Mouse (Mus musculus): ENCODE measurements around the gene Pbx4. TPM values are rescaled to one million over a fixed set of nuclear protein-coding genes. Genes with fewer than 3 reads are reported as not detected.

The Pbx4 gene
- polyA plus RNA-seq, 2 experiments = 6.6 to 6.8 TPM

- Histone ChIP-seq H3K9ac (ENCODE audit: low read depth, low read length, severe bottlenecking) (peak overlapping the region; percentile 81), H3K27me3 (ENCODE audit: control insufficient read depth, insufficient read depth, low read length) (no peaks in the 10 kb centered on the region), H3K9me3 (ENCODE audit: control insufficient read depth, low read length) (no peaks in the 10 kb centered on the region), H3K36me3 (ENCODE audit: control insufficient read depth, insufficient read depth, low read length) (no peaks in the 10 kb centered on the region; the same call in none of the 2 replicates), H3K4me2 (replicated peaks; ENCODE audit: low read depth, low read length, severe bottlenecking) (peak overlapping the region; percentile 93), H3K4me1 (ENCODE audit: control insufficient read depth, insufficient read depth, low read length) (peaks cover 17% of the 10 kb centered on the region), H3K27ac (replicated peaks; ENCODE audit: low read depth, low read length) (peak overlapping the region; percentile 84), H3K4me3 (replicated peaks; ENCODE audit: low read length) (peak overlapping the region; percentile 73)
- no peak for ATAC-seq (ENCODE audit: low FRiP score, low read depth)
- WGBS = 17% methylated on average over 12 of the region's 12 CpGs
- no peak for TF ChIP-seq POLR2A (IDR thresholded peaks at IDR 0.05; ENCODE audit: borderline replicate concordance, extremely low read depth, insufficient read depth, insufficient read length)
- DNase-seq (ENCODE audit: low spot score) = no peak
Measured at GRCm38 (mm10) chr8:69900895-69901451, 68.7 kb downstream of the Pbx4 start.

GRCm38 (mm10) chr8:69901484-69902162 lies 69.3 kb downstream of the Pbx4 start:
- Histone ChIP-seq H3K27me3 (ENCODE audit: control insufficient read depth, insufficient read depth, low read length) (no peaks in the 10 kb centered on the region), H3K36me3 (ENCODE audit: control insufficient read depth, insufficient read depth, low read length) (no peaks in the 10 kb centered on the region; the same call in 1 of the 2 replicates), H3K27ac (replicated peaks; ENCODE audit: low read depth, low read length) (peak overlapping the region; percentile 89), H3K4me3 (replicated peaks; ENCODE audit: low read length) (peak overlapping the region; percentile 73), H3K4me1 (ENCODE audit: control insufficient read depth, insufficient read depth, low read length) (peaks cover 17% of the 10 kb centered on the region), H3K4me2 (replicated peaks; ENCODE audit: low read depth, low read length, severe bottlenecking) (peak overlapping the region; percentile 93), H3K9ac (ENCODE audit: low read depth, low read length, severe bottlenecking) (peak overlapping the region; percentile 81), H3K9me3 (ENCODE audit: control insufficient read depth, low read length) (no peaks in the 10 kb centered on the region)
- peak; percentile 80 for ATAC-seq (ENCODE audit: low FRiP score, low read depth)
- DNase-seq (ENCODE audit: low spot score) = peak; percentile 94
- 2% methylated on average over 41 of the region's 41 CpGs for WGBS
- TF ChIP-seq POLR2A (IDR thresholded peaks at IDR 0.05; ENCODE audit: borderline replicate concordance, extremely low read depth, insufficient read depth, insufficient read length) = peak; percentile 85; the same call in 1 of the 2 replicates

GRCm38 (mm10) chr8:69902163-69903062 lies 70.1 kb downstream of the Pbx4 start, which contains the start of the genes Tssk6, Ndufa13 and Yjefn3:
TSS of gene Tssk6 (plus strand) at chr8:69902184.
TSS of gene Ndufa13 (minus strand) at chr8:69902558.
TSS of gene Yjefn3 (minus strand) at chr8:69902712.
- peak; percentile 32 for ATAC-seq (ENCODE audit: low FRiP score, low read depth)
- Histone ChIP-seq H3K9me3 (ENCODE audit: control insufficient read depth, low read length) (no peaks in the 10 kb centered on the region), H3K4me2 (replicated peaks; ENCODE audit: low read depth, low read length, severe bottlenecking) (peak within 1 kb of the TSS; percentile 93), H3K4me1 (ENCODE audit: control insufficient read depth, insufficient read depth, low read length) (peaks cover 17% of the 10 kb centered on the region), H3K36me3 (ENCODE audit: control insufficient read depth, insufficient read depth, low read length) (peaks cover 6% of the 10 kb centered on the region), H3K4me3 (replicated peaks; ENCODE audit: low read length) (peak within 1 kb of the TSS; percentile 73), H3K27me3 (ENCODE audit: control insufficient read depth, insufficient read depth, low read length) (no peaks in the 10 kb centered on the region), H3K9ac (ENCODE audit: low read depth, low read length, severe bottlenecking) (peak within 1 kb of the TSS; percentile 81), H3K27ac (replicated peaks; ENCODE audit: low read depth, low read length) (peak within 1 kb of the TSS; percentile 89)
- DNase-seq (ENCODE audit: low spot score) = no peak
- TF ChIP-seq POLR2A (IDR thresholded peaks at IDR 0.05; ENCODE audit: borderline replicate concordance, extremely low read depth, insufficient read depth, insufficient read length) = no peak
- WGBS = 2% methylated on average over 86 of the region's 89 CpGs

GRCm38 (mm10) chr8:69903063-69903542 lies 70.8 kb downstream of the Pbx4 start:
- peak; percentile 87 for ATAC-seq (ENCODE audit: low FRiP score, low read depth)
- peak overlapping the region; percentile 93 for H3K4me2 ChIP-seq (replicated peaks; ENCODE audit: low read depth, low read length, severe bottlenecking)
- no peaks in the 10 kb centered on the region for H3K27me3 ChIP-seq (ENCODE audit: control insufficient read depth, insufficient read depth, low read length)
- peak overlapping the region; percentile 73 for H3K4me3 ChIP-seq (replicated peaks; ENCODE audit: low read length)
- peaks cover 12% of the 10 kb centered on the region for H3K36me3 ChIP-seq (ENCODE audit: control insufficient read depth, insufficient read depth, low read length)
- peak; percentile 100 for DNase-seq (ENCODE audit: low spot score)
- peaks cover 14% of the 10 kb centered on the region for H3K4me1 ChIP-seq (ENCODE audit: control insufficient read depth, insufficient read depth, low read length)
- peak; percentile 83; the same call in 1 of the 2 replicates for TF ChIP-seq POLR2A (IDR thresholded peaks at IDR 0.05; ENCODE audit: borderline replicate concordance, extremely low read depth, insufficient read depth, insufficient read length)
- peak overlapping the region; percentile 89 for H3K27ac ChIP-seq (replicated peaks; ENCODE audit: low read depth, low read length)
- WGBS = under 1% methylated on average over 36 of the region's 45 CpGs
- peak overlapping the region; percentile 74 for H3K9ac ChIP-seq (ENCODE audit: low read depth, low read length, severe bottlenecking)
- H3K9me3 ChIP-seq (ENCODE audit: control insufficient read depth, low read length) = no peaks in the 10 kb centered on the region

- DNase-seq (ENCODE audit: low spot score) (no peak), ATAC-seq (ENCODE audit: low FRiP score, low read depth) (no peak)
- Histone ChIP-seq H3K4me2 (replicated peaks; ENCODE audit: low read depth, low read length, severe bottlenecking) (peak overlapping the region; percentile 93), H3K4me1 (ENCODE audit: control insufficient read depth, insufficient read depth, low read length) (peaks cover 14% of the 10 kb centered on the region), H3K27ac (replicated peaks; ENCODE audit: low read depth, low read length) (no peak overlapping the region), H3K9ac (ENCODE audit: low read depth, low read length, severe bottlenecking) (no peak overlapping the region), H3K27me3 (ENCODE audit: control insufficient read depth, insufficient read depth, low read length) (no peaks in the 10 kb centered on the region), H3K9me3 (ENCODE audit: control insufficient read depth, low read length) (no peaks in the 10 kb centered on the region), H3K4me3 (replicated peaks; ENCODE audit: low read length) (no peak overlapping the region; the same call in 1 of the 2 replicates), H3K36me3 (ENCODE audit: control insufficient read depth, insufficient read depth, low read length) (peaks cover 22% of the 10 kb centered on the region)
- TF ChIP-seq POLR2A (IDR thresholded peaks at IDR 0.05; ENCODE audit: borderline replicate concordance, extremely low read depth, insufficient read depth, insufficient read length) = no peak
- 73% methylated on average over 8 of the region's 8 CpGs for WGBS
Measured at GRCm38 (mm10) chr8:69904096-69904495, 71.8 kb downstream of the Pbx4 start.

All from limb, embryonic 14.5 days (tissue).